8 mouse cellular contexts compared by ENCODE assay signal in genomic region chr5:112277906-112278470, GRCm38 (mm10). TPM values are rescaled to one million over a fixed set of nuclear protein-coding genes. Genes with fewer than 3 reads are reported as not detected.
DNase-seq lines count a peak whose midpoint lies in the region; ATAC-seq and TF ChIP-seq lines count a peak whose summit lies in the region.

No protein-coding gene starts in this region.

- DNase-seq in adrenal gland, adult 2 months: peak; percentile 51
- DNase-seq in adrenal gland, postnatal 14 days: no peak
- DNase-seq in lung, embryonic 14.5 days: no peak
- no peak for DNase-seq in lung, postnatal 25 days (ENCODE audit: low spot score)
- peak; percentile 76 for DNase-seq in induced T-regulatory cell, adult 2 months (ENCODE audit: low read depth)
- DNase-seq in naive thymus-derived CD4-positive, alpha-beta T cell, adult 2 months (ENCODE audit: low read depth): peak; percentile 54
- DNase-seq in spleen, postnatal 4 days (ENCODE audit: low spot score in 2 of 2): no peak
- DNase-seq in left cerebral cortex, adult 18-20 months (ENCODE audit: low spot score in 2 of 2): no peak

- 77% methylated on average over 11 of the region's 11 CpGs for WGBS in lung, embryonic 14.5 days

- ATAC-seq in lung, embryonic 14.5 days (ENCODE audit: insufficient read depth): no peak

- H3K9me3 ChIP-seq in lung, embryonic 14.5 days (ENCODE audit: low read depth, low read length): no peaks in the 10 kb centered on the region

- peak overlapping the region; percentile 84 for H3K4me2 ChIP-seq in lung, embryonic 14.5 days

- peak overlapping the region; percentile 75 for H3K9ac ChIP-seq in lung, embryonic 14.5 days

- no peaks in the 10 kb centered on the region for H3K27me3 ChIP-seq in lung, embryonic 14.5 days (ENCODE audit: insufficient read depth, low read length)

- peak overlapping the region; percentile 77 for H3K4me3 ChIP-seq in lung, embryonic 14.5 days (ENCODE audit: low read depth, low read length)

- H3K36me3 ChIP-seq in lung, embryonic 14.5 days (ENCODE audit: insufficient read depth): no peaks in the 10 kb centered on the region

- peaks cover 8% of the 10 kb centered on the region for H3K4me1 ChIP-seq in lung, embryonic 14.5 days (ENCODE audit: insufficient read depth)

- TF ChIP-seq CTCF in lung, embryonic 14.5 days (IDR thresholded peaks at IDR 0.05; ENCODE audit: low read depth): no peak

- H3K27ac ChIP-seq in lung, embryonic 14.5 days (ENCODE audit: low read depth): no peak overlapping the region

RNA-seq across cellular contexts. Expression of gene Tpst2, which starts 1.5 kb away (rescaled TPM):
- total RNA-seq in adrenal gland, adult 2 months (2021): 100 to 1,000 TPM; 154 to 322 TPM
- 222 and 270 TPM in 2 replicates for polyA plus RNA-seq in adrenal gland, adult 2 months (2012; rRNA removed)
- 161 and 186 TPM in 2 replicates for total RNA-seq in adrenal gland, postnatal 14 days (2021)
- 53.2 and 57.7 TPM in 2 replicates for polyA plus RNA-seq in lung, embryonic 14.5 days (2014; fragmentation: Nextera tagmentation; extraction: Ambion mirVana)
- total RNA-seq in left cerebral cortex, adult 18-20 months (2021): 10 to 100 TPM; 29.6 to 39.3 TPM

RNA-seq across cellular contexts. Expression of gene Crybb1, which starts 22.4 kb away (rescaled TPM):
- total RNA-seq in adrenal gland, adult 2 months (2021): 1 to 10 TPM; 2.9 to 3.2 TPM
- polyA plus RNA-seq in adrenal gland, adult 2 months (2012; rRNA removed): 5.3 and 6.7 TPM in 2 replicates
- total RNA-seq in adrenal gland, postnatal 14 days (2021): 1.8 and 1.9 TPM in 2 replicates
- polyA plus RNA-seq in lung, embryonic 14.5 days (2014; fragmentation: Nextera tagmentation; extraction: Ambion mirVana): 2.0 TPM in 2 replicates
- total RNA-seq in left cerebral cortex, adult 18-20 months (2021): 1 to 10 TPM; 5.9 to 8.5 TPM

RNA-seq across cellular contexts. Expression of gene Cryba4, which starts 25.7 kb away (rescaled TPM):
- 10 to 100 TPM; 70.5 to 74.9 TPM for total RNA-seq in adrenal gland, adult 2 months (2021)
- 58.4 and 91.5 TPM in 2 replicates for polyA plus RNA-seq in adrenal gland, adult 2 months (2012; rRNA removed)
- 16.2 and 28.2 TPM in 2 replicates for total RNA-seq in adrenal gland, postnatal 14 days (2021)
- 2.4 and 2.7 TPM in 2 replicates for polyA plus RNA-seq in lung, embryonic 14.5 days (2014; fragmentation: Nextera tagmentation; extraction: Ambion mirVana)
- total RNA-seq in left cerebral cortex, adult 18-20 months (2021): 1 to 10 TPM in 1 of 2 experiments, not detected in 1; 1.0 TPM

RNA-seq across cellular contexts. Expression of gene Tfip11, which starts 48.2 kb away (rescaled TPM):
- total RNA-seq in adrenal gland, adult 2 months (2021): 10 to 100 TPM; 30.3 to 38.7 TPM
- 36.6 and 38.1 TPM in 2 replicates for polyA plus RNA-seq in adrenal gland, adult 2 months (2012; rRNA removed)
- 33.0 and 35.2 TPM in 2 replicates for total RNA-seq in adrenal gland, postnatal 14 days (2021)
- polyA plus RNA-seq in lung, embryonic 14.5 days (2014; fragmentation: Nextera tagmentation; extraction: Ambion mirVana): 27.0 and 27.1 TPM in 2 replicates
- total RNA-seq in left cerebral cortex, adult 18-20 months (2021): 10 to 100 TPM; 40.6 to 45.7 TPM

Comparison
In these comparisons a context has a peak if more than half of its experiments do, and no peak if none do; other contexts are left out.
1. DNase-seq: peak in adrenal gland, adult 2 months (single experiment), induced T-regulatory cell, adult 2 months (single experiment) and naive thymus-derived CD4-positive, alpha-beta T cell, adult 2 months (single experiment); none in adrenal gland, postnatal 14 days (single experiment), lung, embryonic 14.5 days (single experiment), lung, postnatal 25 days (single experiment), spleen, postnatal 4 days (0 of 2) and left cerebral cortex, adult 18-20 months (0 of 2).